Mouse (Mus musculus) liver, embryonic 14.5 days (tissue): ENCODE measurements around the gene Tmub2. TPM values are rescaled to one million over a fixed set of nuclear protein-coding genes. Genes with fewer than 3 reads are reported as not detected.
A peak's percentile ranks its signal among the peaks of the same experiment; 100 is the strongest.

Experiments
- ATAC-seq: fragments of 200-750 bp; cut with Nextera tagmentation; 2 replicates; pipeline ENCODE4 v1.8.0; 2017; ENCODE audit warnings: moderate number of reproducible peaks, mild to moderate bottlenecking, moderate library complexity; ENCODE audit not compliant: insufficient read depth
- DNase-seq, 3 experiments: peaks; one replicate each; pipeline ENCODE4 v3.0.0-alpha.2; 2012 to 2013; ENCODE audit warnings: low read depth in 3 of 3, low spot score in 3 of 3
- H3K27ac ChIP-seq: fragments of 300-500 bp; sonication (generic); 2 replicates; pipeline ENCODE4 v1.5.1; 2014; ENCODE audit warnings: moderate library complexity, mild to moderate bottlenecking, control low read depth, inconsistent platforms
- H3K27me3 ChIP-seq: fragments of 300-500 bp; sonication (generic); 2 replicates; pipeline ENCODE4 v1.6.1; 2014; ENCODE audit warnings: mild to moderate bottlenecking, low read length, moderate library complexity; ENCODE audit not compliant: control insufficient read depth, insufficient read depth
- H3K36me3 ChIP-seq: fragments of 300-500 bp; sonication (generic); replicated peaks from 2 replicates; pipeline ENCODE4 v1.6.1; 2014; ENCODE audit warnings: low read depth; ENCODE audit not compliant: control insufficient read depth, insufficient read depth
- H3K4me1 ChIP-seq, 2 experiments: fragments of 200-500 bp in 1 of 2; fragments of 300-500 bp in 1 of 2; sonication (generic) in 1 of 2; replicated peaks; 2 replicates each; pipeline ENCODE4 v1.6.1; 2012 to 2014; ENCODE audit warnings: antibody characterized with exemption in 1 of 2, inconsistent platforms in 1 of 2, low read length in 1 of 2; ENCODE audit not compliant: control insufficient read depth in 2 of 2, insufficient read depth in 2 of 2
- H3K4me2 ChIP-seq: fragments of 300-500 bp; sonication (generic); 2 replicates; pipeline ENCODE4 v1.6.1; 2014; ENCODE audit warnings: low read depth, mild to moderate bottlenecking, control low read depth, moderate library complexity
- H3K4me3 ChIP-seq, 2 experiments: fragments of 200-500 bp in 1 of 2; fragments of 300-500 bp in 1 of 2; sonication (generic) in 1 of 2; 2 replicates each; pipeline ENCODE4 v1.5.1; 2012 to 2014; ENCODE audit warnings: low read depth in 2 of 2, low read length in 2 of 2, mild to moderate bottlenecking in 2 of 2, control low read depth in 1 of 2, inconsistent platforms in 1 of 2, moderate library complexity in 1 of 2; ENCODE audit not compliant: insufficient read depth in 1 of 2
- H3K9ac ChIP-seq: fragments of 300-500 bp; sonication (generic); replicated peaks from 2 replicates; pipeline ENCODE4 v1.6.1; 2014; ENCODE audit warnings: mild to moderate bottlenecking, control low read depth, moderate library complexity
- H3K9me3 ChIP-seq: fragments of 300-500 bp; sonication (generic); 2 replicates; pipeline ENCODE4 v1.6.1; 2016; ENCODE audit warnings: low read length, mixed read lengths; ENCODE audit not compliant: control insufficient read depth
- CTCF ChIP-seq: IDR thresholded peaks from 2 replicates; pipeline ENCODE4 v1.5.1; 2016; ENCODE audit warnings: antibody characterized with exemption, low read depth, control low read depth
- EP300 ChIP-seq: IDR thresholded peaks from 2 replicates; pipeline ENCODE4 v1.6.1; 2016; ENCODE audit warnings: antibody characterized with exemption, low read depth
- WGBS: fragments of 180-500 bp; shearing (Covaris S2); extraction: QIAGEN DNeasy Blood & Tissue Kit; methylation state at CpG from one replicate; pipeline ENCODE4 v1.1.7; 2014; ENCODE audit not compliant: insufficient replicate concordance; 5-methylcytosine and 5-hydroxymethylcytosine counted together
- polyA plus RNA-seq, 2 experiments: library from polyadenylated mRNA; depleted of rRNA in 1 of 2; stranded (reverse) in 1 of 2; unstranded in 1 of 2; fragments of >200 nt; fragmentation: Nextera tagmentation in 1 of 2; extraction: Ambion mirVana in 1 of 2; gene quantifications; 2 replicates each; pipeline versions ENCODE4 v1.2.1 to v1.2.3; 2012 to 2014

Tmub2 gene
- polyA plus RNA-seq, 2 experiments = 19.1 to 19.3 TPM

DNA sequence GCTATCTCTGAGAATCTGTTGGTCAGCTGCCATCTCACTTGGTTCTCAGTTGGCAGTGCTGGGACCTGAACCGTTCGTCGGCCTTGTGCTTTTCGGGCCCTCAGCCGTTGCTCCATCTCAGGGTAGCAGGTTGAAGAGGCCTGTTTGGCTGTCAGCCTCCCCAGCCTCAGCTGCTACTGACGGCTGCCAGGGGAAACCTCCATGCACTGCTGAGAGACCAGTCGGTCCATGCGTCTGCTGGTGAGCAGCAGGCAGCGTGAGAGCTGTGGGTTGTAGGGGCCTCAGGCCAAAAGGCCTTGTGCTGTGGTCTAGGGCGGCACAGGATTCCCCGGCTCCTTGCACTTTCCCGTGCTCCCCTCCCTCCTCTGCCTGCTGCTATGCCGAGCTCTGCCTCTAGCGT is 18.9 kb upstream of the Tmub2 start:
- 72% methylated on average over 14 of the region's 14 CpGs for WGBS
- H3K27ac ChIP-seq = no peak overlapping the region
- 0 out of 4 replicates have a peak, but pooled peaks cover 0 to 2% of the 10 kb centered on the region in 2 experiments for H3K4me1 ChIP-seq
- H3K27me3 ChIP-seq = no peaks in the 10 kb centered on the region
- TF ChIP-seq CTCF = no peak
- TF ChIP-seq EP300 = no peak
- no peak for ATAC-seq
- H3K4me2 ChIP-seq = no peak overlapping the region
- no peak for DNase-seq
- H3K36me3 ChIP-seq = peaks cover 4% of the 10 kb centered on the region
- no peak overlapping the region for H3K4me3 ChIP-seq
- H3K9ac ChIP-seq = no peak overlapping the region
- H3K9me3 ChIP-seq = no peaks in the 10 kb centered on the region

DNA sequence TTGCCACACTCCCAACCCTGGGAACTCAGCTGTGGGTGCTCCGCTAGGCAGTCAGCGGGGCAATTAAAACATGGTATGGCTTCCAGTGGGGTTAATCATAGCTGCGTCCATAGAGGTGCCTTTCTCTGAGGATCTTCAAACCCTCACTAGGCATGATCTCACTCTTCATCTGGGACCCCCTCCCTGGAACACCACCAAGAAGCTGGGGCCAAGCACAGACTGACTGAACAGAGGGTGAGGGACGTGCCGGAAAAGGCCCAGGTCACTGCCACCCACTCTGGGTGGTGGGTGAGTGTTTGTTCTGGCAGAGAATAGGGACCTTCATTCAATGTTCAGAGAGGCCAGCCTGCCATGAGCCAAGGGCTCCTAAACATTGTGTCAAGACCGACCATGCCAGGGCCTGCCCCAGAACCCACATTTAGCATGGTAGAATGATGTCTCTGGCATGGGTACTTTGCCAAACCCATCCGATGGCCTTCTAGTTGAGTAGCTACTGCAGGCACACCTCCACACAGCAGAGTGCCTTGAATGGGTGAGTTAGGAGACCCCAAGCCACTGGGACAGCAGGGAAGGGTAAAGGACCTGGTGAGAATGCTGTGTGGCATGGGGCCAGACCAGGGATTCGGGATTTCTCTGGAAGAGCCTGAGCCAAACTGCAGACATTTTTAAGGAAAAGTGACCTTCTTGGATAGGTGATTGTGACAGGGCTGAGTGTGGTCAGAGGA is 17.9 kb upstream of the Tmub2 start:
- no peak for TF ChIP-seq CTCF
- TF ChIP-seq EP300 = no peak
- 79% methylated on average over 8 of the region's 8 CpGs for WGBS
- no peaks in the 10 kb centered on the region for H3K9me3 ChIP-seq
- H3K9ac ChIP-seq = no peak overlapping the region
- H3K4me2 ChIP-seq = no peak overlapping the region
- peaks cover 4% of the 10 kb centered on the region; the same call in 1 of the 2 replicates for H3K36me3 ChIP-seq
- H3K4me1 ChIP-seq = 0 out of 4 replicates have a peak, but pooled peaks cover 0 to 2% of the 10 kb centered on the region in 2 experiments
- DNase-seq (no peak), ATAC-seq (no peak)
- no peak overlapping the region for H3K4me3 ChIP-seq
- no peak overlapping the region for H3K27ac ChIP-seq
- no peaks in the 10 kb centered on the region for H3K27me3 ChIP-seq

- H3K27me3 ChIP-seq = no peaks in the 10 kb centered on the region
- no peak overlapping the region for H3K27ac ChIP-seq
- TF ChIP-seq EP300 (no peak), CTCF (peak; percentile 83)
- H3K4me2 ChIP-seq = no peak overlapping the region
- H3K4me3 ChIP-seq = no peak overlapping the region
- peaks cover 3% of the 10 kb centered on the region; the same call in 1 of the 2 replicates for H3K36me3 ChIP-seq
- no peaks in the 10 kb centered on the region for H3K9me3 ChIP-seq
- no peak; the same call in 1 of the 2 replicates for ATAC-seq
- DNase-seq = no peak
- 9% methylated on average over 11 of the region's 11 CpGs for WGBS
- no peak overlapping the region for H3K9ac ChIP-seq
- H3K4me1 ChIP-seq = 0 out of 4 replicates have a peak, but pooled peaks cover 0 to 2% of the 10 kb centered on the region in 2 experiments
Measured at GRCm38 (mm10) chr11:102267480-102267879, 17.3 kb upstream of the Tmub2 start.

DNA sequence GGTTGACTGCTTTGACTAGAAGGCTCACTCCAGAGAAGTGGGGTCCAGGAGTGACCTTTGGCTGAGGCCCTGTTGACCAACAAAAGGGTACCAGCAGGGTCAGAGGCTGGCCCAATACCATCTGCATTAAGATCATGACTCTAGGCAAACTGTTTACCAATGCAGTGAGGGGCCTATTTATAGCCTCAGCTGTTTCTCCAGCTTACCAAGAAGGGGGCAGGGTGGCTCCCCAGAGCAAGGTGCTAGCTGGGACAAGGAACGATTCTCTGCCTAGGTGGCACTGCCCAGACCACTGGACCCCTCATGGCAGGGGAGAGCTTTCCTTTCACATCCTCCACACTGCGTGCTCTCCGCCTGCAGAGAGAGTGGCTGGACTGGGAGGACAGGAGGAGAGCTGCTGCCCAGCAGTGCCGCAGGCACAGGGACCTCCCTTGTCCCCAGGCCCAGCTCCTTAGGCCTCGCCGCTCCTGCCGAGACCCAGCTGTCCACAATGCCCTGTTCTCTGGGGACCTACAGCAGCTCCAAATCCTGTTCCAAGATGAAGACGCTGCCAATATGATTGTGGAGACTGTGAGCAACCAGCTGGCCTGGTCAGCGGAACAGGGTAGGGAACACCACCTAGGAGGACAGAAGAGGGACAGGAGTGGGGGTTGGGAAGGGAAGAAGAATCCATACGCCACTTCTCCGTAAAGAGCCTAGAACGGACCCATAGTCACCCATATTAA is 16.0 kb upstream of the Tmub2 start, which contains the start of gene Asb16:
Asb16 (plus strand) TSS at position 224 of the 725 bp plus-strand sequence.
- H3K4me2 ChIP-seq = no peak within 1 kb of the TSS
- no peak for TF ChIP-seq CTCF
- no peak for TF ChIP-seq EP300
- no peak within 1 kb of the TSS for H3K4me3 ChIP-seq
- DNase-seq (no peak), ATAC-seq (no peak)
- H3K9me3 ChIP-seq = no peaks in the 10 kb centered on the region
- no peaks in the 10 kb centered on the region for H3K27me3 ChIP-seq
- 76% methylated on average over 12 of the region's 12 CpGs for WGBS
- 0 out of 4 replicates have a peak, but pooled peaks cover 0 to 2% of the 10 kb centered on the region in 2 experiments for H3K4me1 ChIP-seq
- H3K36me3 ChIP-seq = no peaks in the 10 kb centered on the region
- no peak within 1 kb of the TSS for H3K27ac ChIP-seq
- H3K9ac ChIP-seq = no peak within 1 kb of the TSS

GRCm38 (mm10) chr11:102276411-102276915 is 8.3 kb upstream of the Tmub2 start:
- Histone ChIP-seq H3K27me3 (no peaks in the 10 kb centered on the region), H3K27ac (no peak overlapping the region), H3K9me3 (no peaks in the 10 kb centered on the region), H3K4me2 (peak overlapping the region; percentile 61), H3K4me1 (no peaks in the 10 kb centered on the region; a peak in 3 of 4 replicates), H3K4me3 (peak overlapping the region; percentile 26 to 43), H3K36me3 (no peaks in the 10 kb centered on the region), H3K9ac (peak overlapping the region; percentile 51)
- TF ChIP-seq EP300 (no peak), CTCF (no peak)
- ATAC-seq = peak; percentile 65
- WGBS = 4% methylated on average over 33 of the region's 33 CpGs
- DNase-seq = peak in 1 of 3 experiments; percentile 5
